Mouse (Mus musculus) intestine, embryonic 15.5 days (tissue): Measurements from ENCODE around the gene Angel2. TPM values are rescaled to one million over a fixed set of nuclear protein-coding genes. Genes with fewer than 3 reads are reported as not detected.

ENCODE experiments used
- ATAC-seq: fragments of 200-750 bp; cut with Nextera tagmentation; 2 replicates; pipeline ENCODE4 v1.8.0; 2017; ENCODE audit warnings: moderate TSS enrichment, moderate library complexity
- H3K27ac ChIP-seq: fragments of 300-500 bp; sonication (generic); 2 replicates; pipeline ENCODE4 v1.5.1; 2015; ENCODE audit warnings: mild to moderate bottlenecking, inconsistent platforms
- H3K27me3 ChIP-seq: fragments of 300-500 bp; sonication (generic); replicated peaks from 2 replicates; pipeline ENCODE4 v1.6.1; 2015; ENCODE audit warnings: inconsistent platforms
- H3K36me3 ChIP-seq: fragments of 300-500 bp; sonication (generic); 2 replicates; pipeline ENCODE4 v1.6.1; 2015; ENCODE audit warnings: inconsistent platforms
- H3K4me1 ChIP-seq: fragments of 300-500 bp; sonication (generic); replicated peaks from 2 replicates; pipeline ENCODE4 v1.6.1; 2015; ENCODE audit warnings: inconsistent platforms
- H3K4me2 ChIP-seq: fragments of 300-500 bp; sonication (generic); replicated peaks from 2 replicates; pipeline ENCODE4 v1.6.1; 2015; ENCODE audit warnings: mild to moderate bottlenecking, inconsistent platforms
- H3K4me3 ChIP-seq: fragments of 300-500 bp; sonication (generic); replicated peaks from 2 replicates; pipeline ENCODE4 v1.5.1; 2015; ENCODE audit warnings: inconsistent platforms
- H3K9ac ChIP-seq: fragments of 300-500 bp; sonication (generic); 2 replicates; pipeline ENCODE4 v1.6.1; 2015; ENCODE audit warnings: inconsistent platforms
- H3K9me3 ChIP-seq: fragments of 300-500 bp; sonication (generic); 2 replicates; pipeline ENCODE4 v1.6.1; 2016; ENCODE audit warnings: inconsistent platforms
- WGBS: fragments of 180-500 bp; shearing (Covaris S2); methylation state at CpG from one replicate; pipeline ENCODE4 v1.1.7; 2015; 5-methylcytosine and 5-hydroxymethylcytosine counted together
- polyA plus RNA-seq: library from polyadenylated mRNA; unstranded; fragments of >200 nt; fragmentation: Nextera tagmentation; extraction: Ambion mirVana; gene quantifications from 2 replicates; pipeline ENCODE4 v1.2.1, GENCODE M21; 2015

Gene Angel2
- polyA plus RNA-seq, 1 experiment from 2014 or later = 40.2 TPM

GRCm38 (mm10) chr1:190904714-190905113, 20.2 kb upstream of the Angel2 start:
- Histone ChIP-seq H3K4me1 (peaks cover 7% of the 10 kb centered on the region; the same call in 1 of the 2 replicates), H3K36me3 (peaks cover 4% of the 10 kb centered on the region; the same call in 1 of the 2 replicates), H3K27me3 (no peaks in the 10 kb centered on the region), H3K4me3 (no peak overlapping the region), H3K27ac (no peak overlapping the region), H3K9me3 (no peaks in the 10 kb centered on the region), H3K4me2 (no peak overlapping the region), H3K9ac (no peak overlapping the region)
- 73% methylated on average over 16 of the region's 16 CpGs for WGBS
- peak; percentile 59; the same call in 1 of the 2 replicates for ATAC-seq

DNA sequence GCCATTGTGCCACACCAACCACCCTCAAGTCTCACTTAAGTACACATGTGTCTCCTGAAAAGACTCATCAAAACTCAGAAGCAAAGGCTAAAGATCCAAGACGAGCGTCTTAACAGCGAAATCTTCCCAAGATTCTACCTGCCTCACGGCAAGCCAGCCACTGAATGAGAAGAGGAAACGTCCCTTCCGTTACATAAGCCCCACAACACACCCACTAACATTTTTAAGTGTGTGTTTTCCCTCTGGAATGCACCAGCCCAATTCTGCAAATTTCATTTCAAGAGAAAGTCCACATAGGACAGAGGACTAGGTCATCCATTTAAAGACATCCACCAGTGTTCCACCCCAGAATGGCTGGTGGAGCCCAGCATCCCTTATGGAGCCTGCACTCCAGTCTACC, 14.1 kb upstream of the Angel2 start:
- peak overlapping the region; percentile 90 for H3K4me2 ChIP-seq
- peaks cover 10% of the 10 kb centered on the region for H3K4me1 ChIP-seq
- WGBS = 74% methylated on average over 6 of the region's 6 CpGs
- no peaks in the 10 kb centered on the region for H3K27me3 ChIP-seq
- peak; percentile 13; the same call in 1 of the 2 replicates for ATAC-seq
- H3K27ac ChIP-seq = no peak overlapping the region
- H3K9ac ChIP-seq = peak overlapping the region; percentile 80
- no peaks in the 10 kb centered on the region for H3K9me3 ChIP-seq
- peak overlapping the region; percentile 85 for H3K4me3 ChIP-seq
- no peaks in the 10 kb centered on the region for H3K36me3 ChIP-seq

- H3K36me3 ChIP-seq = no peaks in the 10 kb centered on the region
- H3K4me1 ChIP-seq = peaks cover 10% of the 10 kb centered on the region
- peak within 1 kb of the TSS; percentile 85 for H3K4me3 ChIP-seq
- H3K4me2 ChIP-seq = peak within 1 kb of the TSS; percentile 90
- ATAC-seq = peak; percentile 95
- peak within 1 kb of the TSS; percentile 80 for H3K9ac ChIP-seq
- no peaks in the 10 kb centered on the region for H3K27me3 ChIP-seq
- H3K9me3 ChIP-seq = no peaks in the 10 kb centered on the region
- H3K27ac ChIP-seq = peak within 1 kb of the TSS; percentile 54
- WGBS = under 1% methylated on average over 47 of the region's 47 CpGs
These were observed 13.3 kb upstream of the Angel2 start, which contains the start of gene Rps6kc1 for GRCm38 (mm10) chr1:190911415-190912123. Gene Rps6kc1 (minus strand): TSS chr1:190911770.

- H3K36me3 ChIP-seq = no peaks in the 10 kb centered on the region
- H3K9ac ChIP-seq = no peak overlapping the region
- H3K4me1 ChIP-seq = peaks cover 10% of the 10 kb centered on the region
- H3K27ac ChIP-seq = no peak overlapping the region
- H3K27me3 ChIP-seq = no peaks in the 10 kb centered on the region
- ATAC-seq = no peak
- no peaks in the 10 kb centered on the region for H3K9me3 ChIP-seq
- WGBS = 42% methylated on average over 1 of the region's 1 CpGs
- no peak overlapping the region for H3K4me2 ChIP-seq
- H3K4me3 ChIP-seq = no peak overlapping the region
These were observed 12.3 kb upstream of the Angel2 start for GRCm38 (mm10) chr1:190912623-190913022.

- Histone ChIP-seq H3K9me3 (no peaks in the 10 kb centered on the region), H3K36me3 (no peaks in the 10 kb centered on the region), H3K9ac (no peak overlapping the region), H3K27ac (no peak overlapping the region), H3K4me2 (no peak overlapping the region), H3K27me3 (no peaks in the 10 kb centered on the region), H3K4me3 (no peak overlapping the region), H3K4me1 (no peaks in the 10 kb centered on the region)
- WGBS = 66% methylated on average over 7 of the region's 7 CpGs
- ATAC-seq = no peak
These were observed 6.0 kb upstream of the Angel2 start for GRCm38 (mm10) chr1:190918938-190919337.

DNA sequence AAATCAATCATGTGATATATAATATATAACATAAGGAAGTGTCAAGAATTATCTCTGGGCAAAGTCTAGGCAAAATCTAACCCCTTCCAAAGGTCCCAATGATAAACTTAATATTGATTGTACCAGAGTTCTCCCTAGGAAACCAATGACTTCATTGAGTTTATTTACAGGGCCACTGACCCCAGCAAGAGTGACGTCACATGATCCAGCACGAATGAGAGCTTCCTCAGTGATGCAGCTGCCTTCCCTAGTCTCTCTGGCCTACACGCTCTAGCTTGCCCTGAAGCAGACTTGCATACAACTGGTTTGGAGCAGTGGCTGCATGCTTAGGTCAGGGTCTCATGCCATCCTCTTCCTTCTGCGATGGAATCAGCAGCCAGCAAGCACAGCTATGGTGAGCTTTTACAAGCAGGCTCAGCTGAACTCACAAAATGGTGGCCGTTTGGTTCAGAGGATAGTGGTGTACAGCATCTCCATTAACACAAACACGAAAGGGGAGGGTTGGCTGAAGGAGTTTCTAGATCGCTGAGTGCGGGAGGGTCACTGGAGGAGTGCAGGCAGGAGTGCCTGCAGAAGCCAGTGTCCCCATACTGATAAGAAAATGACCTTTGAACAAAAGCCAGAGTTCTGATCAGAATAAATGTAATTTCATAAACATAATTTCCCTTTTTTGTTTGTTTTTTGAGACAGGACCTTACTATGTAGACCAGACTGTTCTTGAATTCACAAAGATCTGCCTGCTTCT, 5.0 kb upstream of the Angel2 start:
- no peaks in the 10 kb centered on the region for H3K9me3 ChIP-seq
- H3K27me3 ChIP-seq = no peaks in the 10 kb centered on the region
- H3K4me1 ChIP-seq = no peaks in the 10 kb centered on the region
- ATAC-seq = peak; percentile 71
- no peaks in the 10 kb centered on the region for H3K36me3 ChIP-seq
- H3K27ac ChIP-seq = no peak overlapping the region
- 60% methylated on average over 8 of the region's 8 CpGs for WGBS
- no peak overlapping the region for H3K9ac ChIP-seq
- no peak overlapping the region for H3K4me2 ChIP-seq
- H3K4me3 ChIP-seq = no peak overlapping the region

GRCm38 (mm10) chr1:190927311-190927710, 2.4 kb downstream of the Angel2 start:
- ATAC-seq = no peak
- peak overlapping the region; percentile 72; the same call in 1 of the 2 replicates for H3K4me2 ChIP-seq
- H3K4me1 ChIP-seq = peaks cover 5% of the 10 kb centered on the region
- no peak overlapping the region for H3K4me3 ChIP-seq
- H3K27ac ChIP-seq = no peak overlapping the region
- H3K36me3 ChIP-seq = no peaks in the 10 kb centered on the region
- no peaks in the 10 kb centered on the region for H3K27me3 ChIP-seq
- no peaks in the 10 kb centered on the region for H3K9me3 ChIP-seq
- WGBS = 77% methylated on average over 3 of the region's 3 CpGs
- no peak overlapping the region for H3K9ac ChIP-seq

- Histone ChIP-seq H3K27ac (peak overlapping the region; percentile 99), H3K27me3 (no peaks in the 10 kb centered on the region), H3K4me2 (peak overlapping the region; percentile 72), H3K4me3 (peak overlapping the region; percentile 87), H3K36me3 (no peaks in the 10 kb centered on the region), H3K9me3 (no peaks in the 10 kb centered on the region), H3K9ac (peak overlapping the region; percentile 92), H3K4me1 (peaks cover 5% of the 10 kb centered on the region)
- 9% methylated on average over 16 of the region's 16 CpGs for WGBS
- ATAC-seq = peak; percentile 37
These were observed 2.9 kb downstream of the Angel2 start for GRCm38 (mm10) chr1:190927751-190928369.

GRCm38 (mm10) chr1:190928370-190929009, 3.6 kb downstream of the Angel2 start:
- Histone ChIP-seq H3K9me3 (no peaks in the 10 kb centered on the region), H3K4me1 (peaks cover 5% of the 10 kb centered on the region), H3K9ac (peak overlapping the region; percentile 92), H3K4me2 (peak overlapping the region; percentile 72), H3K36me3 (no peaks in the 10 kb centered on the region), H3K4me3 (peak overlapping the region; percentile 87), H3K27me3 (no peaks in the 10 kb centered on the region), H3K27ac (peak overlapping the region; percentile 99)
- WGBS = under 1% methylated on average over 59 of the region's 79 CpGs
- peak; percentile 97 for ATAC-seq

GRCm38 (mm10) chr1:190929010-190929695, 4.2 kb downstream of the Angel2 start:
- peaks cover 5% of the 10 kb centered on the region for H3K36me3 ChIP-seq
- peaks cover 5% of the 10 kb centered on the region for H3K4me1 ChIP-seq
- peak; percentile 30 for ATAC-seq
- no peaks in the 10 kb centered on the region for H3K27me3 ChIP-seq
- no peaks in the 10 kb centered on the region for H3K9me3 ChIP-seq
- H3K9ac ChIP-seq = peak overlapping the region; percentile 92
- H3K4me2 ChIP-seq = peak overlapping the region; percentile 72
- WGBS = 4% methylated on average over 27 of the region's 27 CpGs
- H3K27ac ChIP-seq = peak overlapping the region; percentile 99
- peak overlapping the region; percentile 87 for H3K4me3 ChIP-seq

- Histone ChIP-seq H3K36me3 (peaks cover 14% of the 10 kb centered on the region), H3K4me1 (peaks cover 5% of the 10 kb centered on the region), H3K4me3 (0 out of 2 replicates have a peak overlapping the region, but pooled peaks have one; percentile 3), H3K27me3 (no peaks in the 10 kb centered on the region), H3K27ac (peak overlapping the region; percentile 64), H3K9me3 (no peaks in the 10 kb centered on the region), H3K4me2 (peak overlapping the region; percentile 45), H3K9ac (no peak overlapping the region; the same call in 1 of the 2 replicates)
- no peak for ATAC-seq
- 40% methylated on average over 6 of the region's 6 CpGs for WGBS
These were observed 5.3 kb downstream of the Angel2 start for GRCm38 (mm10) chr1:190930181-190930580.
